Mouse (Mus musculus) adrenal gland, postnatal 10 days (tissue): Measurements from ENCODE around the gene 4930402H24Rik. TPM values are rescaled to one million over a fixed set of nuclear protein-coding genes. Genes with fewer than 3 reads are reported as not detected.
A peak's percentile ranks its signal among the peaks of the same experiment; 100 is the strongest.

Experiments used
- DNase-seq: peaks from one replicate; pipeline ENCODE4 v3.0.0; 2021; ENCODE audit warnings: mixed read lengths
- long read RNA-seq, 2 experiments: library from polyadenylated mRNA; stranded (forward); transcript quantifications; one replicate each; pipeline ENCODE4 v2.0.0; 2021
- total RNA-seq, 2 experiments: library from RNA; stranded (reverse); gene quantifications; 2 replicates each; pipeline ENCODE4 v1.2.3; 2021

Gene 4930402H24Rik
- 10 to 100 TPM; 38.9 to 49.6 TPM for total RNA-seq
- long read RNA-seq, experiment 1, partial matches to known transcripts, result 7 of 20 reads
- long read RNA-seq, experiment 1, other reads (novel, unspliced or antisense), result 13 of 20 reads
- long read RNA-seq, experiment 2, full-length matches to known transcripts, result 7 of 14 reads
- long read RNA-seq, experiment 2, partial matches to known transcripts, result 0 of 14 reads
- long read RNA-seq, experiment 2, other reads (novel, unspliced or antisense), result 7 of 14 reads

DNA sequence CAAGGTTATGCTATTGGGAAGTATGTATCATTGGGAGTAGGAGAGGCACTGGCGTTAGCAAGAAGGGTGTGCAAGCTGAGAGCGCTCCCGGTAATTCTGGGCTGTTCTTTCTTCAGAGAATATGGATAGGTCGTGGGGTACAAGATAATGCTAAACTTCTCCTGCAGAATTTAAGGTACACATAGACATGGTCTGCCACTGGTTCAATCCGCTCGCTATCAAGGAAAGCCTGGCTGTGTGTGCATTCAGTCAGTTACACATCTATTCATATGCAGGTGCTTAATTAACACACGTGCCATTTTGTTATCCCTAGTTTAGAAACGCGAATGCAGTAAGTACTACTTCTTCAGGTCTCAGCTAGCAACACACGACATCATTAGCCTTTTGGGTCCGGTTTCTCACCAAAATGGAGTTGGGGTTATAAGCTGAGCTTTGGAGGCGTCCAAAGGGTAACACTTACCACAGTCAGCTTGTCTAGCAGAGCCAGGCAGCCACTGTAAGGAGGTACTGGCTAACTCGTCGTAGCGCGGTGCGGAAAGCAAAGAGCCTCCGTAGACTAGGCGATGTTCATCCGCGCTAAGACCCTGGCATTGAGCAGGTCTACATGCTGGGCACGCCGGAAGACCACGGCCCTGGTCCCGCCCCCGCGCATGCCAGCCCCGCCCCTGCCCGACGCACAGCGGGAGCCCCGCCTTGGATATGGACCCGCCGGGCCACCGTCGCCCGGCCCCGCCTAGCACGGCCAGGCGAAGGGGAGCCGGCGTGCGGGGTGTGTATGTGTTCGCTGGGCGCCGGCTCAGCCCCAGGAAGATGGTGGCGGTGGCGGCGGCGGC is at the start of gene 4930402H24Rik, which contains the start of gene Atrn:
TSS of gene 4930402H24Rik (minus strand) at position 656 of the 833 bp plus-strand sequence.
TSS of gene Atrn (plus strand) at position 745 of the 833 bp plus-strand sequence.
- DNase-seq, result peak; percentile 98

GRCm38 (mm10) chr2:130950548-130950947 is 44.3 kb upstream of the 4930402H24Rik start:
- peak; percentile 92 for DNase-seq

GRCm38 (mm10) chr2:130949781-130950180 is 43.6 kb upstream of the 4930402H24Rik start:
- DNase-seq, result no peak

DNA sequence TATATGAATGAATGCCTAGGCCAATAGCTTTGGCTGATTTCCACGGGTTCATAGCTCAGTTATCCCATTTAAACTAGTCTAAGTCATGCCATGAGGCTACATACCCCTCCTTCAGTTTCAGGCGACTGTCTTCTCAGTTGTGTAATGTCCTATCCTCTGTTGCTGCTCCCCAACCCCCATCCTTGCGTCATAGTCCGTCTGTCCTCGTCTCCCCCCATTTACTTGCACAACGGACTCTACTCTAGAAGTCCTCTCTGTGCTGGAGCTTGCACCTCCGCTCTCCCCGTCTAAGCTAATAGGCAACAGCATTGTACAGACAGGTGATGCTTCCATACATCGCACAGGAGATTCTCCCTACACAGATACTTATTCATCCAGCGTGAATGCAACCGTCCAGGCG is 26.7 kb upstream of the 4930402H24Rik start:
- DNase-seq, result peak; percentile 49

- no peak for DNase-seq
Measured at GRCm38 (mm10) chr2:130929994-130930393, 23.8 kb upstream of the 4930402H24Rik start.

DNA sequence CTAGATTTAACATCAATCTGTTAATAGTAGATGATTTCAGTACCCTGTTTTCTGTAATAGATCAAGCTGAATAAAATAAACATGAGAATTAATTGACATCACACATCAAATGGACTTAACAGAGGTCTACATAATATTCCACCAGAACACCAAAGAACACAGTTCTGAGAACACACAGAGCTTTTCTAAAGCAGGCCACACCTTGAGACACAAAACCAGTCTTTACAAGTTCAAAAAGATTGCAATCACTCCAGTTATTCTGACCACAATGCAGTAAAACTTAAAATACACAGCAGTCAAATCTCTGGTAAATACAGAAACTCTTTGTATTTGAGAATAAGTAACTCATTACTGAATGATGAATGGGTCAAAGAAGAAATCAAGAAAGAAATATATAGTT is 22.3 kb upstream of the 4930402H24Rik start:
- no peak for DNase-seq

GRCm38 (mm10) chr2:130928031-130928430 is 21.8 kb upstream of the 4930402H24Rik start:
- no peak for DNase-seq

DNA sequence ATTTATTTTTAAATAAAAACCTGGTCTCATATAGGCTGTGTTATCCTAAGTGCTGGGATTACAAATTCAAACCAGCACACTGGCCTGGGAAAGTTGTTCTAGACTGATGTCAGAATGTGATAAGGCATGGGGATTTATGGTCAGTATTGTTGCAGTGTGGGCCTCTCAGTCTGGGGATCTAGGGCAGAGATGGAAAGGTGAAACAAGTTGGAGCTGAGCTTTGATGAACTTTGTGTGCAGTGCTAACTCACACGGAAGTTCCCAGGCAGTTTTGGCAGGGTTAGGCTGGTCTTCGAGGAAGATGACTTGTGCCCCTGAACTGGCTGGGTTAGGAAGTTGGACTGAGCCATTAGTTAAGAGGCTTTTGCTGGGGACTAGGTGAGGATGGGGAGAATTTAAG is 18.7 kb upstream of the 4930402H24Rik start:
- no peak for DNase-seq

GRCm38 (mm10) chr2:130919062-130919593 is 12.9 kb upstream of the 4930402H24Rik start:
- DNase-seq, result no peak

- no peak for DNase-seq
Measured at GRCm38 (mm10) chr2:130917686-130918085, 11.5 kb upstream of the 4930402H24Rik start.

DNA sequence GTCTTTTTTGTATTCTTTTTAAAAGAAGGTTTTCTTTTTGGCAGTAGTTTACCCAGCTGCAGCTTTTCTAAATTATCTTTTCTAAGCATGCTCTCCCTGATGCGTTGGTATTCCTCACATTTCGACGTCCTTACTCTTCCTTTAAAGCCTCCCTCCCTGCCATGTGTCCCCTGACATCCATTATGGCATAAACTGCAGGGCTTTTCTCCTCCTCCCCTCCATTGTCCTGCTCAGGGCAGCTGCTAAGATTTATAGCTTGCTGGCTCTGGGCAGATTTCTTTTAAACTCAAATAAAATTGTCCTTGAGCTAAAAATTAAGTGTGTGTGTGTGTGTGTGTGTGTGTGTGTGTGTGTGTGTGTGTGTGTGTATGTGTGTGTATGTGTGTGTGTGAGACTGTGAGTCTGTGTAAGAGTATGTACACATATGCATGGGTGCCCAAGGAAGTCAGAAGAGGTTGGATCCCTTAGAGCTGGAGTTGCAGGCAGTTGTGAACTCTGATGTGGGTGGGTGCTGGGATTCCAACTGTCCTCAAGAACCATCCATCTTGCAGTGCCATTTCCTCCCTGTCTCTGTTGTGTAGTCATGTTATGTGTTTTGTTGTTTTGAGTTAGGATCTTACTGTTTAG is 10.4 kb upstream of the 4930402H24Rik start:
- DNase-seq, result peak; percentile 56

GRCm38 (mm10) chr2:130914873-130915272 is 8.7 kb upstream of the 4930402H24Rik start:
- no peak for DNase-seq

- DNase-seq, result no peak
Measured at GRCm38 (mm10) chr2:130911691-130912090, 5.5 kb upstream of the 4930402H24Rik start.

- no peak for DNase-seq
Measured at GRCm38 (mm10) chr2:130906584-130907315, 544 bp upstream of the 4930402H24Rik start.

- no peak for DNase-seq
Measured at GRCm38 (mm10) chr2:130898783-130899182, 7.4 kb downstream of the 4930402H24Rik start.

GRCm38 (mm10) chr2:130897856-130898255 is 8.3 kb downstream of the 4930402H24Rik start:
- DNase-seq, result no peak

- no peak for DNase-seq
Measured at GRCm38 (mm10) chr2:130896944-130897343, 9.3 kb downstream of the 4930402H24Rik start.

- DNase-seq, result no peak
Measured at GRCm38 (mm10) chr2:130887456-130887855, 18.8 kb downstream of the 4930402H24Rik start.

GRCm38 (mm10) chr2:130886983-130887382 is 19.2 kb downstream of the 4930402H24Rik start:
- no peak for DNase-seq

- no peak for DNase-seq
Measured at GRCm38 (mm10) chr2:130877376-130877775, 28.8 kb downstream of the 4930402H24Rik start.

GRCm38 (mm10) chr2:130870916-130871315 is 35.3 kb downstream of the 4930402H24Rik start:
- DNase-seq, result no peak

DNA sequence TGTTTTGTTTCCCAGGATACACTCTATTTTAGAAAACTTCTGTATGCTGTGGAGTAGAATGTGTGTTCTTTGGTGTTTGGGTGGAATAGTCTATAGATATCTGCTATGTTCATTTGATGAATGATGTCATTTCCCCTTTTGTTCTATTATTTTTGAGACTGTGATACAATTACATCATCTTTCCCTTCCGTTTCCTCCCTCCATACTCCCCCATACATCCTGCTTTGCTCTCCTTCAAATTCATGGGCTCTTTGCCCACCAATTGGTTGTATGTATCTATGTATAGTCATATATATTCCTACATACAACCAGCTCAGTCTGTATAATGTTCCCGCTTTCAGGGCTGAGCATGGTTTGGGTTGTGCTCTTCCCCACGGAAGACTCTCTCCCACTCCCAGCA is 44.1 kb downstream of the 4930402H24Rik start:
- DNase-seq, result no peak
